Mouse (Mus musculus) c-Kit-positive CD71-negative TER-119-negative erythroid progenitor cells, embryonic 14.5 days (primary cell): ENCODE measurements around the gene D5Ertd579e.
"Not testable (repeated sequence)": the region's sequence is repeated elsewhere in the genome, so short reads cannot be mapped to it uniquely, and the experiment has no call there.

ENCODE experiments used
- DNase-seq: peaks from one replicate; pipeline ENCODE4 v3.0.0-alpha.2; 2013; ENCODE audit warnings: low read depth

Gene D5Ertd579e

GRCm38 (mm10) chr5:36683586-36683985 lies 12.2 kb downstream of the D5Ertd579e start:
- no peak for DNase-seq

- no peak for DNase-seq
Observed at GRCm38 (mm10) chr5:36681219-36681618, 14.6 kb downstream of the D5Ertd579e start.

GRCm38 (mm10) chr5:36679918-36680598 lies 15.8 kb downstream of the D5Ertd579e start:
- no peak for DNase-seq

GRCm38 (mm10) chr5:36678799-36679198 lies 17.0 kb downstream of the D5Ertd579e start:
- DNase-seq, result no peak

- DNase-seq, result no peak
Observed at GRCm38 (mm10) chr5:36677907-36678306, 17.9 kb downstream of the D5Ertd579e start.

GRCm38 (mm10) chr5:36675466-36675865 lies 20.4 kb downstream of the D5Ertd579e start:
- no peak for DNase-seq

- DNase-seq, result no peak
Observed at GRCm38 (mm10) chr5:36674658-36675433, 21.0 kb downstream of the D5Ertd579e start.

GRCm38 (mm10) chr5:36669021-36670008 lies 26.5 kb downstream of the D5Ertd579e start:
- DNase-seq, result no peak

- DNase-seq, result no peak
Observed at GRCm38 (mm10) chr5:36668572-36668971, 27.3 kb downstream of the D5Ertd579e start.

GRCm38 (mm10) chr5:36667986-36668385 lies 27.8 kb downstream of the D5Ertd579e start:
- not testable (repeated sequence) for DNase-seq

- DNase-seq, result no peak
Observed at GRCm38 (mm10) chr5:36667165-36667564, 28.7 kb downstream of the D5Ertd579e start.

- DNase-seq, result not testable (repeated sequence)
Observed at GRCm38 (mm10) chr5:36666699-36667098, 29.1 kb downstream of the D5Ertd579e start.

- no peak for DNase-seq
Observed at GRCm38 (mm10) chr5:36663329-36663728, 32.5 kb downstream of the D5Ertd579e start.

- not testable (repeated sequence) for DNase-seq
Observed at GRCm38 (mm10) chr5:36660977-36661760, 34.7 kb downstream of the D5Ertd579e start.

- no peak for DNase-seq
Observed at GRCm38 (mm10) chr5:36625612-36626011, 70.2 kb downstream of the D5Ertd579e start.

- DNase-seq, result no peak
Observed at GRCm38 (mm10) chr5:36623670-36624069, 72.2 kb downstream of the D5Ertd579e start.

- DNase-seq, result no peak
Observed at GRCm38 (mm10) chr5:36621058-36621449, 74.8 kb downstream of the D5Ertd579e start.

- peak; percentile 50 for DNase-seq
Observed at GRCm38 (mm10) chr5:36620409-36621057, 75.3 kb downstream of the D5Ertd579e start.

- no peak for DNase-seq
Observed at GRCm38 (mm10) chr5:36618890-36619289, 76.9 kb downstream of the D5Ertd579e start.

- no peak for DNase-seq
Observed at GRCm38 (mm10) chr5:36618356-36618755, 77.5 kb downstream of the D5Ertd579e start.

GRCm38 (mm10) chr5:36614124-36614523 lies 81.7 kb downstream of the D5Ertd579e start:
- no peak for DNase-seq
